Mouse (Mus musculus): ENCODE results near the gene Gm3317. TPM values are rescaled to one million over a fixed set of nuclear protein-coding genes. Genes with fewer than 3 reads are reported as not detected.
"Not testable (repeated sequence)": the region's sequence is repeated elsewhere in the genome, so short reads cannot be mapped to it uniquely, and the experiment has no call there.

Gene Gm3317
- polyA plus RNA-seq (2015; fragmentation: Nextera tagmentation; extraction: Ambion mirVana) = not detected in 2 replicates

DNA sequence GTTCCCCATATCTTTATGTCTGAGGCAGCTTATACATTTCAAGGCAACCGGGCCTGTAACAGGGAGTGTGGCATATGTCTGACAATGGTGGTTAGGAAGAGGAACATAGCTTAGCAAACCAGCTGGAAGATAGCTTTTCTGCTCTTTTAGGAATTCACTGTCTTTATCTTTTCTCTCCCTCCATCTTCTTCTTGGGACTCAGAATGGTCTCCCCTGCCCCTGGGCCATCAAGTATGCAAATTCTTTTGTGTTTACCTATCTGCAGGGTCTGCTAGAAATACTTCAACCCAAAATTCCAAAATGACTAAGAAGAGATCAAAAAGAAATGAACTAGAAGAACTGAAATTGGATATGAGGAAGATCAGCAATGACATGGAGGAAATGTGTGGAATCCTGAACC lies at the start of gene Gm3317:
Gene Gm3317 (plus strand): TSS at position 301 of the 400 bp plus-strand sequence.
- not testable (repeated sequence) for H3K27me3 ChIP-seq (ENCODE audit: control insufficient read depth, insufficient read depth, low read length); H3K36me3 ChIP-seq (ENCODE audit: control insufficient read depth, insufficient read depth, low read length); H3K4me3 ChIP-seq (ENCODE audit: low read depth, low read length); H3K27ac ChIP-seq (replicated peaks); H3K4me1 ChIP-seq (replicated peaks; ENCODE audit: control insufficient read depth, insufficient read depth); ATAC-seq (ENCODE audit: low FRiP score, low TSS enrichment); DNase-seq (ENCODE audit: low spot score); H3K9me3 ChIP-seq (ENCODE audit: control insufficient read depth, low read length); H3K9ac ChIP-seq (ENCODE audit: low read length); H3K4me2 ChIP-seq (replicated peaks; ENCODE audit: low read depth)
- no CpG with 5 or more reads among the region's 1 CpGs for WGBS

DNA sequence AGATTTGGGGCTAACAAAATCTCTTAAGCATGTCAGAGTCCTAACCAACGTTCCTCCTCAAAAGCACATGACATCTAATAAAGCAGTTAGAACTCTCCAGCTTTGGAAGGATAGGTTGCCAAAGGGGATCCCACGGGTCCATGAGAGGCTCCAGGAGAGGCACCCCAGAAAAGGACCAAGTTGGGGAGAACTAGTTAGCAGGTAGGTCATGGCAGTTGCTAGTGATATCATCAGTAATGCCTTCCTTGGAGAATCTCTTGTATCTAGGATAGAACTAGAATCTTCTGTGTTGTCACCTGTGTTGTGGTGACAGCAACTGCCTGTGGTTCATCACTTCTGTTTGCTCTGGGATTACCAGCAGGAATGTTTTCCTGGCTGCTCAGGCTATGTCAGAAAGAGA lies 33.1 kb upstream of the Gm3317 start, which contains the start of gene Gm8279:
Gene Gm8279 (plus strand): TSS at position 301 of the 400 bp plus-strand sequence.
- DNase-seq (ENCODE audit: low spot score); H3K9ac ChIP-seq (ENCODE audit: low read length); H3K9me3 ChIP-seq (ENCODE audit: control insufficient read depth, low read length); H3K4me3 ChIP-seq (ENCODE audit: low read depth, low read length); H3K4me1 ChIP-seq (replicated peaks; ENCODE audit: control insufficient read depth, insufficient read depth); H3K4me2 ChIP-seq (replicated peaks; ENCODE audit: low read depth); H3K36me3 ChIP-seq (ENCODE audit: control insufficient read depth, insufficient read depth, low read length); H3K27ac ChIP-seq (replicated peaks); H3K27me3 ChIP-seq (ENCODE audit: control insufficient read depth, insufficient read depth, low read length); ATAC-seq (ENCODE audit: low FRiP score, low TSS enrichment): not testable (repeated sequence)
- 69% methylated on average over 2 of the region's 2 CpGs for WGBS

DNA sequence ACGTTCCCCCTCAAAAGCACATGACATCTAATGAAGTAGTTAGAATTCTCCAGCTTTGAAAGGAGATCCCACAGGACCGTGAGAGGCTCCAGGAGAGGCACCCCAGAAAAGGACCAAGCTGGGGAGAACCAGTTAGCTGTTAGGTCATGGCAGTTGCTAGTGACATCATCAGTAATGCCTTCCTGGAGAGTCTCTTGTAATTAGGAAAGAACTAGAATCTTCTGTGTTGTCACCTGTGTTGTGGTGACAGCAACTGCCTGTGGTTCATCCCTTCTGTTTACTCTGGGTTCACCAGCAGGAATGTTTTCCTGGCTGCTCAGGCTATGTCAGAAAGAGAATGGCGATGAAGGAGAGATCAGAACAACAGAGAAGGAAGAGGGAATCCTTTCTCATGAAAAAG lies 21.2 kb downstream of the Gm3317 start, which contains the start of gene Gm8271:
Gene Gm8271 (plus strand): TSS at position 301 of the 400 bp plus-strand sequence.
- H3K27ac ChIP-seq (replicated peaks); H3K4me1 ChIP-seq (replicated peaks; ENCODE audit: control insufficient read depth, insufficient read depth); H3K4me3 ChIP-seq (ENCODE audit: low read depth, low read length); H3K4me2 ChIP-seq (replicated peaks; ENCODE audit: low read depth); DNase-seq (ENCODE audit: low spot score); H3K27me3 ChIP-seq (ENCODE audit: control insufficient read depth, insufficient read depth, low read length); H3K9ac ChIP-seq (ENCODE audit: low read length); H3K36me3 ChIP-seq (ENCODE audit: control insufficient read depth, insufficient read depth, low read length); ATAC-seq (ENCODE audit: low FRiP score, low TSS enrichment); H3K9me3 ChIP-seq (ENCODE audit: control insufficient read depth, low read length): not testable (repeated sequence)
- WGBS = no CpG with 5 or more reads among the region's 3 CpGs

Other genes with a start within 250 kb of the Gm3317 start
- gene Gm8297, start 180.6 kb upstream of the Gm3317 start, polyA plus RNA-seq (2015; fragmentation: Nextera tagmentation; extraction: Ambion mirVana) = not detected in 2 replicates
- not detected in 2 replicates for gene Gm3298, start 148.6 kb upstream of the Gm3317 start, polyA plus RNA-seq (2015; fragmentation: Nextera tagmentation; extraction: Ambion mirVana)
- gene 4930555G01Rik, start 113.9 kb upstream of the Gm3317 start, polyA plus RNA-seq (2015; fragmentation: Nextera tagmentation; extraction: Ambion mirVana) = not detected in 2 replicates
- 0.38 and 0.52 TPM in 2 replicates for gene Gm8281, start 93.5 kb upstream of the Gm3317 start, polyA plus RNA-seq (2015; fragmentation: Nextera tagmentation; extraction: Ambion mirVana)
- not detected in 2 replicates for gene Gm8279, start 33.0 kb upstream of the Gm3317 start, polyA plus RNA-seq (2015; fragmentation: Nextera tagmentation; extraction: Ambion mirVana)
- gene Gm8271, start 21.3 kb downstream of the Gm3317 start, polyA plus RNA-seq (2015; fragmentation: Nextera tagmentation; extraction: Ambion mirVana) = not detected in 2 replicates
- not detected in 2 replicates for gene Gm3526, start 96.0 kb downstream of the Gm3317 start, polyA plus RNA-seq (2015; fragmentation: Nextera tagmentation; extraction: Ambion mirVana)
- not detected in 2 replicates for gene Gm3542, start 170.4 kb downstream of the Gm3317 start, polyA plus RNA-seq (2015; fragmentation: Nextera tagmentation; extraction: Ambion mirVana)
- 0.16 TPM in 1 of 2 replicates, not detected in the other for gene Gm3500, start 224.5 kb downstream of the Gm3317 start, polyA plus RNA-seq (2015; fragmentation: Nextera tagmentation; extraction: Ambion mirVana)

Data from stomach, postnatal 0 days (tissue).